Mouse (Mus musculus): ENCODE data around the gene U90926. TPM values are rescaled to one million over a fixed set of nuclear protein-coding genes. Genes with fewer than 3 reads are reported as not detected.
A peak's percentile ranks its signal among the peaks of the same experiment; 100 is the strongest.

U90926 gene
- polyA plus RNA-seq, 1 experiment from 2014 or later = not detected

GRCm38 (mm10) chr5:92245483-92245882 lies 30.3 kb upstream of the U90926 start:
- Histone ChIP-seq H3K4me2 (ENCODE audit: low read depth, low read length) (no peak overlapping the region), H3K4me1 (ENCODE audit: control insufficient read depth, insufficient read depth, low read length) (no peaks in the 10 kb centered on the region), H3K36me3 (replicated peaks; ENCODE audit: control insufficient read depth, insufficient read depth, low read depth, low read length) (no peaks in the 10 kb centered on the region), H3K9me3 (replicated peaks; ENCODE audit: control insufficient read depth, low read length) (no peaks in the 10 kb centered on the region), H3K4me3 (ENCODE audit: low read depth, low read length) (no peak overlapping the region), H3K9ac (replicated peaks; ENCODE audit: low read length) (no peak overlapping the region), H3K27ac (replicated peaks; ENCODE audit: low read depth, low read length) (no peak overlapping the region), H3K27me3 (ENCODE audit: control insufficient read depth, insufficient read depth, low read length) (no peaks in the 10 kb centered on the region)
- ATAC-seq (replicated peaks; ENCODE audit: insufficient number of reproducible peaks, low FRiP score, low TSS enrichment, low read depth) = no peak
- DNase-seq (ENCODE audit: low spot score) = no peak
- 88% methylated on average over 9 of the region's 9 CpGs for WGBS

GRCm38 (mm10) chr5:92244900-92245299 lies 29.7 kb upstream of the U90926 start:
- 100% methylated on average over 2 of the region's 2 CpGs for whole genome bisulfite sequencing
- Histone ChIP-seq H3K4me1 (ENCODE audit: control insufficient read depth, insufficient read depth, low read length) (no peaks in the 10 kb centered on the region), H3K4me3 (ENCODE audit: low read depth, low read length) (no peak overlapping the region), H3K4me2 (ENCODE audit: low read depth, low read length) (no peak overlapping the region), H3K36me3 (replicated peaks; ENCODE audit: control insufficient read depth, insufficient read depth, low read depth, low read length) (no peaks in the 10 kb centered on the region), H3K27ac (replicated peaks; ENCODE audit: low read depth, low read length) (no peak overlapping the region), H3K9ac (replicated peaks; ENCODE audit: low read length) (no peak overlapping the region), H3K9me3 (replicated peaks; ENCODE audit: control insufficient read depth, low read length) (no peaks in the 10 kb centered on the region), H3K27me3 (ENCODE audit: control insufficient read depth, insufficient read depth, low read length) (no peaks in the 10 kb centered on the region)
- DNase-seq (ENCODE audit: low spot score) (no peak), ATAC-seq (replicated peaks; ENCODE audit: insufficient number of reproducible peaks, low FRiP score, low TSS enrichment, low read depth) (no peak)

GRCm38 (mm10) chr5:92240769-92241168 lies 25.6 kb upstream of the U90926 start:
- Histone ChIP-seq H3K4me3 (ENCODE audit: low read depth, low read length) (no peak overlapping the region), H3K9ac (replicated peaks; ENCODE audit: low read length) (no peak overlapping the region), H3K27ac (replicated peaks; ENCODE audit: low read depth, low read length) (no peak overlapping the region), H3K4me2 (ENCODE audit: low read depth, low read length) (no peak overlapping the region), H3K27me3 (ENCODE audit: control insufficient read depth, insufficient read depth, low read length) (no peaks in the 10 kb centered on the region), H3K36me3 (replicated peaks; ENCODE audit: control insufficient read depth, insufficient read depth, low read depth, low read length) (no peaks in the 10 kb centered on the region), H3K4me1 (ENCODE audit: control insufficient read depth, insufficient read depth, low read length) (no peaks in the 10 kb centered on the region), H3K9me3 (replicated peaks; ENCODE audit: control insufficient read depth, low read length) (no peaks in the 10 kb centered on the region)
- DNase-seq (ENCODE audit: low spot score) = no peak
- ATAC-seq (replicated peaks; ENCODE audit: insufficient number of reproducible peaks, low FRiP score, low TSS enrichment, low read depth) = no peak
- WGBS = 90% methylated on average over 12 of the region's 12 CpGs

- ATAC-seq (replicated peaks; ENCODE audit: insufficient number of reproducible peaks, low FRiP score, low TSS enrichment, low read depth) (no peak; the same call in 1 of the 2 replicates), DNase-seq (ENCODE audit: low spot score) (peak; percentile 82)
- Histone ChIP-seq H3K9ac (replicated peaks; ENCODE audit: low read length) (no peak overlapping the region), H3K36me3 (replicated peaks; ENCODE audit: control insufficient read depth, insufficient read depth, low read depth, low read length) (no peaks in the 10 kb centered on the region), H3K27me3 (ENCODE audit: control insufficient read depth, insufficient read depth, low read length) (no peaks in the 10 kb centered on the region), H3K4me1 (ENCODE audit: control insufficient read depth, insufficient read depth, low read length) (no peaks in the 10 kb centered on the region), H3K27ac (replicated peaks; ENCODE audit: low read depth, low read length) (no peak overlapping the region), H3K4me3 (ENCODE audit: low read depth, low read length) (no peak overlapping the region), H3K9me3 (replicated peaks; ENCODE audit: control insufficient read depth, low read length) (no peaks in the 10 kb centered on the region), H3K4me2 (ENCODE audit: low read depth, low read length) (peak overlapping the region; percentile 5; the same call in 1 of the 2 replicates)
- 47% methylated on average over 29 of the region's 29 CpGs for WGBS
Measured at GRCm38 (mm10) chr5:92239333-92240232, 24.4 kb upstream of the U90926 start.

- H3K4me2 ChIP-seq (ENCODE audit: low read depth, low read length) = no peak overlapping the region
- no peak for DNase-seq (ENCODE audit: low spot score)
- WGBS = 65% methylated on average over 5 of the region's 5 CpGs
- no peaks in the 10 kb centered on the region for H3K36me3 ChIP-seq (replicated peaks; ENCODE audit: control insufficient read depth, insufficient read depth, low read depth, low read length)
- H3K27me3 ChIP-seq (ENCODE audit: control insufficient read depth, insufficient read depth, low read length) = no peaks in the 10 kb centered on the region
- H3K9ac ChIP-seq (replicated peaks; ENCODE audit: low read length) = no peak overlapping the region
- H3K4me1 ChIP-seq (ENCODE audit: control insufficient read depth, insufficient read depth, low read length) = no peaks in the 10 kb centered on the region
- no peaks in the 10 kb centered on the region for H3K9me3 ChIP-seq (replicated peaks; ENCODE audit: control insufficient read depth, low read length)
- no peak for ATAC-seq (replicated peaks; ENCODE audit: insufficient number of reproducible peaks, low FRiP score, low TSS enrichment, low read depth)
- no peak overlapping the region for H3K27ac ChIP-seq (replicated peaks; ENCODE audit: low read depth, low read length)
- H3K4me3 ChIP-seq (ENCODE audit: low read depth, low read length) = no peak overlapping the region
Measured at GRCm38 (mm10) chr5:92234939-92235557, 19.8 kb upstream of the U90926 start.

GRCm38 (mm10) chr5:92233366-92233765 lies 18.2 kb upstream of the U90926 start:
- Histone ChIP-seq H3K4me3 (ENCODE audit: low read depth, low read length) (no peak overlapping the region), H3K4me2 (ENCODE audit: low read depth, low read length) (no peak overlapping the region), H3K9me3 (replicated peaks; ENCODE audit: control insufficient read depth, low read length) (no peaks in the 10 kb centered on the region), H3K4me1 (ENCODE audit: control insufficient read depth, insufficient read depth, low read length) (no peaks in the 10 kb centered on the region), H3K36me3 (replicated peaks; ENCODE audit: control insufficient read depth, insufficient read depth, low read depth, low read length) (no peaks in the 10 kb centered on the region), H3K27ac (replicated peaks; ENCODE audit: low read depth, low read length) (no peak overlapping the region), H3K9ac (replicated peaks; ENCODE audit: low read length) (no peak overlapping the region), H3K27me3 (ENCODE audit: control insufficient read depth, insufficient read depth, low read length) (no peaks in the 10 kb centered on the region)
- WGBS = 90% methylated on average over 4 of the region's 4 CpGs
- DNase-seq (ENCODE audit: low spot score) (no peak), ATAC-seq (replicated peaks; ENCODE audit: insufficient number of reproducible peaks, low FRiP score, low TSS enrichment, low read depth) (no peak)

- WGBS = 81% methylated on average over 10 of the region's 10 CpGs
- H3K9ac ChIP-seq (replicated peaks; ENCODE audit: low read length) = no peak overlapping the region
- H3K4me2 ChIP-seq (ENCODE audit: low read depth, low read length) = no peak overlapping the region
- no peak overlapping the region for H3K4me3 ChIP-seq (ENCODE audit: low read depth, low read length)
- no peak overlapping the region for H3K27ac ChIP-seq (replicated peaks; ENCODE audit: low read depth, low read length)
- DNase-seq (ENCODE audit: low spot score) = no peak
- no peaks in the 10 kb centered on the region for H3K4me1 ChIP-seq (ENCODE audit: control insufficient read depth, insufficient read depth, low read length)
- H3K9me3 ChIP-seq (replicated peaks; ENCODE audit: control insufficient read depth, low read length) = no peaks in the 10 kb centered on the region
- H3K36me3 ChIP-seq (replicated peaks; ENCODE audit: control insufficient read depth, insufficient read depth, low read depth, low read length) = no peaks in the 10 kb centered on the region
- no peak for ATAC-seq (replicated peaks; ENCODE audit: insufficient number of reproducible peaks, low FRiP score, low TSS enrichment, low read depth)
- H3K27me3 ChIP-seq (ENCODE audit: control insufficient read depth, insufficient read depth, low read length) = no peaks in the 10 kb centered on the region
Measured at GRCm38 (mm10) chr5:92231836-92232235, 16.6 kb upstream of the U90926 start.

GRCm38 (mm10) chr5:92230306-92230705 lies 15.1 kb upstream of the U90926 start:
- Histone ChIP-seq H3K4me3 (ENCODE audit: low read depth, low read length) (no peak overlapping the region), H3K9ac (replicated peaks; ENCODE audit: low read length) (no peak overlapping the region), H3K4me1 (ENCODE audit: control insufficient read depth, insufficient read depth, low read length) (no peaks in the 10 kb centered on the region), H3K27ac (replicated peaks; ENCODE audit: low read depth, low read length) (no peak overlapping the region), H3K36me3 (replicated peaks; ENCODE audit: control insufficient read depth, insufficient read depth, low read depth, low read length) (no peaks in the 10 kb centered on the region), H3K9me3 (replicated peaks; ENCODE audit: control insufficient read depth, low read length) (no peaks in the 10 kb centered on the region), H3K27me3 (ENCODE audit: control insufficient read depth, insufficient read depth, low read length) (no peaks in the 10 kb centered on the region), H3K4me2 (ENCODE audit: low read depth, low read length) (no peak overlapping the region)
- WGBS = 83% methylated on average over 11 of the region's 11 CpGs
- DNase-seq (ENCODE audit: low spot score) (no peak), ATAC-seq (replicated peaks; ENCODE audit: insufficient number of reproducible peaks, low FRiP score, low TSS enrichment, low read depth) (no peak)
